Mouse (Mus musculus) gastrocnemius, postnatal 4 days (tissue): Measurements from ENCODE around the gene Sumo3. TPM values are rescaled to one million over a fixed set of nuclear protein-coding genes. Genes with fewer than 3 reads are reported as not detected.

Experiments used
- microRNA-seq: library from miRNA; unstranded; fragments of <30 nt; microRNA quantifications from one replicate; pipeline ENCODE4 v1.2.0, GENCODE M21; 2021
- total RNA-seq, 2 experiments: library from RNA; stranded (reverse); gene quantifications; 2 replicates each; pipeline ENCODE4 v1.2.3; 2021

The Sumo3 gene
- total RNA-seq, 2 experiments from 2014 or later, result 92.1 to 96.0 TPM

Small RNAs within 50 kb of the gene (microRNA-seq; reads per million reads assigned to microRNA genes)
- 5.5 reads per million, percentile 19 among the genes with 10 or more reads in this experiment for gene Mir1930

Other genes with a start within 250 kb of the Sumo3 start
- 10 to 100 TPM in 1 of 2 experiments, 1 to 10 TPM in 1; 9.7 to 11.4 TPM for gene Adarb1, start 187.8 kb upstream of the Sumo3 start, total RNA-seq
- gene Fam207a, start 90.3 kb upstream of the Sumo3 start, total RNA-seq, result 10 to 100 TPM; 14.4 to 14.7 TPM
- gene Itgb2, start 75.8 kb upstream of the Sumo3 start, total RNA-seq, result 1 to 10 TPM; 2.9 to 3.9 TPM
- 100 to 1,000 TPM in 1 of 2 experiments, 10 to 100 TPM in 1; 95.8 to 103 TPM for gene Pttg1ip, start 24.4 kb upstream of the Sumo3 start, total RNA-seq
- gene Gm49325, start 100 bp downstream of the Sumo3 start, total RNA-seq, result 10 to 100 TPM; 13.8 to 14.9 TPM
- gene Ube2g2, start 16.2 kb downstream of the Sumo3 start, total RNA-seq, result 10 to 100 TPM; 89.7 to 93.0 TPM
- not detected for gene Tspear, start 80.5 kb downstream of the Sumo3 start, total RNA-seq
- gene Gm19402, start 84.7 kb downstream of the Sumo3 start, total RNA-seq, result not detected
- not detected for gene Gm9508, start 91.1 kb downstream of the Sumo3 start, total RNA-seq
- not detected for gene Gm10272, start 100.5 kb downstream of the Sumo3 start, total RNA-seq
- not detected for gene Gm10024, start 105.4 kb downstream of the Sumo3 start, total RNA-seq
- not detected for gene Gm10142, start 109.7 kb downstream of the Sumo3 start, total RNA-seq
- not detected for gene Krtap12-1, start 114.5 kb downstream of the Sumo3 start, total RNA-seq
- gene Gm10100, start 120.4 kb downstream of the Sumo3 start, total RNA-seq, result not detected
- not detected for gene Gm18596, start 136.5 kb downstream of the Sumo3 start, total RNA-seq
- gene Gm9736, start 145.3 kb downstream of the Sumo3 start, total RNA-seq, result not detected
- gene Gm3233, start 153.6 kb downstream of the Sumo3 start, total RNA-seq, result not detected
- gene Gm3238, start 165.2 kb downstream of the Sumo3 start, total RNA-seq, result not detected
- not detected for gene Gm7138, start 170.8 kb downstream of the Sumo3 start, total RNA-seq
- gene Gm3250, start 176.4 kb downstream of the Sumo3 start, total RNA-seq, result not detected
- not detected for gene Gm7137, start 182.1 kb downstream of the Sumo3 start, total RNA-seq
- not detected for gene Gm9639, start 189.0 kb downstream of the Sumo3 start, total RNA-seq
- gene Gm19668, start 193.0 kb downstream of the Sumo3 start, total RNA-seq, result not detected
- not detected for gene Gm9507, start 205.7 kb downstream of the Sumo3 start, total RNA-seq
- not detected for gene Gm2696, start 208.6 kb downstream of the Sumo3 start, total RNA-seq
- not detected for gene Krtap10-4, start 221.0 kb downstream of the Sumo3 start, total RNA-seq
- not detected for gene Krtap10-10, start 229.8 kb downstream of the Sumo3 start, total RNA-seq
- not detected for gene Gm36176, start 240.7 kb downstream of the Sumo3 start, total RNA-seq
- gene Gm10318, start 246.8 kb downstream of the Sumo3 start, total RNA-seq, result not detected